Mouse (Mus musculus): ENCODE results near the gene Trpc4ap.

DNA sequence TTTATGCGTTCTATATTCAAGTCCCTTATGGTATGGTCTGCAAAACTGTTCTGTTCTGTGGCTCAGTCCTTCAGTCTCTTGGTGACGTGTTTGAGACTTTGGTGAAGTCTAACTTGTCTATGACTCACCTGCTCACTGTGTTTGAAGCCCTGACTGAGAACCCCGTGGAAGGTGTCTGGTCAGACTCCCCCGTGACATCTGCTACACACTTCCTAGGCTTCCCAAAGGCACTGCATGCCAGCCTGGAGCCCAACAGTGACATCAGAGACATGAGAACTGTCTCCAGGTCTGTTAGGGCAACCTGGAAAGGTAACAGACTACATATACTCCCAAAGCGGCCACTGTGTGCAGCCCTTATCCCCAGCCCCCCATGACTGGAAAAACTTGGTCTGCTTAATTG, 39.6 kb downstream of the Trpc4ap start:
- TF ChIP-seq CTCF (IDR thresholded peaks at IDR 0.05; ENCODE audit: control insufficient read depth, insufficient read depth, low read length) (no peak), POLR2A (IDR thresholded peaks at IDR 0.05; ENCODE audit: borderline replicate concordance, control insufficient read depth, low read depth, low read length) (no peak)
